Mouse (Mus musculus): ENCODE data around the gene Ucp1. TPM values are rescaled to one million over a fixed set of nuclear protein-coding genes. Genes with fewer than 3 reads are reported as not detected.
"Not testable (repeated sequence)": the region's sequence is repeated elsewhere in the genome, so short reads cannot be mapped to it uniquely, and the experiment has no call there.

Ucp1 gene
- not detected in 2 replicates for total RNA-seq (2017)

GRCm38 (mm10) chr8:83290176-83290575 lies at the start of gene Ucp1:
Ucp1 (plus strand) TSS chr8:83290352.
- peak; percentile 29 to 46; a peak in 2 of 4 replicates for ATAC-seq (replicated peaks in 1 of 2; ENCODE audit: insufficient read depth in 1 of 2, low FRiP score in 2 of 2, low TSS enrichment in 1 of 2, low read depth in 1 of 2, poor library complexity in 2 of 2, severe bottlenecking in 2 of 2)

- ATAC-seq (replicated peaks in 1 of 2; ENCODE audit: insufficient read depth in 1 of 2, low FRiP score in 2 of 2, low TSS enrichment in 1 of 2, low read depth in 1 of 2, poor library complexity in 2 of 2, severe bottlenecking in 2 of 2), result peak; percentile 88 to 89
Observed at GRCm38 (mm10) chr8:83244151-83244550, 46.0 kb upstream of the Ucp1 start.

DNA sequence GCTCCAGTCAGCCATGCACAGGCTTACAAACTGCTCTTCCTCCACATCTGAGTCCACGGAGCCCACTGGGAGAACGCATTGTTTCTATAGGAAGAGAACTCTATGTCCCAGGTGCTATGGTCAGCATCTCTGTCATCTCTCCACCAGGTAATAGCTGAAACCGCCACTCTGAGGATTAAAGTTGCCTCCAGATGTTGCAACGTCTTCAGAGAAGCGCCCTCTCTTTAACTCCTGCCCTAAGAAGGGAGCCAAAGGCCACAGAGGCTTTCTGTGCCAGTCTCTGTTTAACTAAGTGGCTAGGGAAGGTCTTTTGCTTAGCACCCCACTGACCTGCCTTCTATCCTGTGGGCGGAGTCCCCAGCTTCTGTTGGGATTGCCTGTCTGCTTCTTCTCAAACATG lies 39.3 kb upstream of the Ucp1 start:
- no peak for ATAC-seq (replicated peaks in 1 of 2; ENCODE audit: insufficient read depth in 1 of 2, low FRiP score in 2 of 2, low TSS enrichment in 1 of 2, low read depth in 1 of 2, poor library complexity in 2 of 2, severe bottlenecking in 2 of 2)

DNA sequence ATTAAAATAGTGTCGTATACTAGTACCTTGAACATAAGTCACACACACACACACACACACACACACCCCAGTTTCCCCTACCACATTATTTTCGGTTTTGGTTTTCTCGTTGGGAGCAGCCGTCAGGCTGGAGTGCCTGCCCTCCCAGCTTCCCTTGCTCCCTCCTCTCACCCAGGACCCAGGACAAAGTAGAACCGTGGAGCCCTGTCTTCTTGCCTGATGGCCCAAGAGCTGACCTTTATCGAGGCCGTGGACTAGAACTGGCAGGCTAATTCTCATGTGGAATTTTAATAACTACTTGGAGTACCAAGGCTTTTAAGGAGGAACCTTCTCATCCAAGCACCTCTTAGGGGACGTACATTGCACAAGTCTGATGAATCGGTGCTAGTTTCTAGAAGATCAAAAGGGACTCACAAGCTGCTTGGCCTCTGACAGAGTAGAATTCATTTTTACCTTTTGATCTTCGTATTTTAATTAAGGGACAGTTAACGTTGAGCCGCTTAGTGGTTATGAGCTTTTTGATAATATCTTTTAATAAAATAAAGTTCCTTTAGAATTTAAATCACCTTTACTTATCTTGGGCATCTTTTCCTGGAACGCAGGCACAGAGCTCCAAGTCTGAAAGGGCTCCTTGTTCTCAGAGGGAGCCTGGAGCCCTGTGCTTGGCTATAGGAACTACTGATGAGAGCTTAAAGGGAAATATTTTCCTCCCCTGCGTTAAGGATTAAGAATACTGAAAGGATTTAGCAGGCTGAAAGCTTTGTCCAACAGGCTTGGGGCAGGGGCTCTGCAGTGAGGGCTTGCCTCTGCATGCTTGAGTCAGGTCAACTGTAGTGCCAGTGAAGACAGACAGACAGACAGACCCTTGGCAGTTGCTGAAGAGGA lies 38.5 kb upstream of the Ucp1 start:
- ATAC-seq (replicated peaks in 1 of 2; ENCODE audit: insufficient read depth in 1 of 2, low FRiP score in 2 of 2, low TSS enrichment in 1 of 2, low read depth in 1 of 2, poor library complexity in 2 of 2, severe bottlenecking in 2 of 2), result no peak

- no peak for ATAC-seq (replicated peaks in 1 of 2; ENCODE audit: insufficient read depth in 1 of 2, low FRiP score in 2 of 2, low TSS enrichment in 1 of 2, low read depth in 1 of 2, poor library complexity in 2 of 2, severe bottlenecking in 2 of 2)
Observed at GRCm38 (mm10) chr8:83252791-83253190, 37.4 kb upstream of the Ucp1 start.

DNA sequence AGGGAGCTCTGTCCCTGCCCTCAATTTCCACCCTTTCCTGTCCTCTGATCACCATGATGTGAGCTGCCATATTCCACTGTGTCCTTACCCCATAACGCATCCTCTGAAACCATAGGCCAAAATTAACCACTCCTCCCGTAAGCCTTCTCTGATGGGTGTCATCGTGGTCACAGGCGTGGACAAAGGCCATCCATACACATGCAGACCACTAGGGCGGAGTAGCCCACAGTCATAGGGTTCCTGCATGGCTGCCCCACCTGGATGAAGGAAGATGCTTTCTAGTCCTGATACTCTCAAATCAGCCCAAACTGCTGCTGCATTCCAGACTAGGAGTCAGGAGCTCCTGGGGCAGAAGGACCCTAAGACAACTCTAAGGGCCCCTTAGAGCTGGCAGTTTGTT lies 32.5 kb upstream of the Ucp1 start:
- no peak for ATAC-seq (replicated peaks in 1 of 2; ENCODE audit: insufficient read depth in 1 of 2, low FRiP score in 2 of 2, low TSS enrichment in 1 of 2, low read depth in 1 of 2, poor library complexity in 2 of 2, severe bottlenecking in 2 of 2)

GRCm38 (mm10) chr8:83260418-83261215 lies 29.5 kb upstream of the Ucp1 start:
- ATAC-seq (replicated peaks in 1 of 2; ENCODE audit: insufficient read depth in 1 of 2, low FRiP score in 2 of 2, low TSS enrichment in 1 of 2, low read depth in 1 of 2, poor library complexity in 2 of 2, severe bottlenecking in 2 of 2), result peak; percentile 75 to 87

- no peak for ATAC-seq (replicated peaks in 1 of 2; ENCODE audit: insufficient read depth in 1 of 2, low FRiP score in 2 of 2, low TSS enrichment in 1 of 2, low read depth in 1 of 2, poor library complexity in 2 of 2, severe bottlenecking in 2 of 2)
Observed at GRCm38 (mm10) chr8:83271172-83271571, 19.0 kb upstream of the Ucp1 start.

DNA sequence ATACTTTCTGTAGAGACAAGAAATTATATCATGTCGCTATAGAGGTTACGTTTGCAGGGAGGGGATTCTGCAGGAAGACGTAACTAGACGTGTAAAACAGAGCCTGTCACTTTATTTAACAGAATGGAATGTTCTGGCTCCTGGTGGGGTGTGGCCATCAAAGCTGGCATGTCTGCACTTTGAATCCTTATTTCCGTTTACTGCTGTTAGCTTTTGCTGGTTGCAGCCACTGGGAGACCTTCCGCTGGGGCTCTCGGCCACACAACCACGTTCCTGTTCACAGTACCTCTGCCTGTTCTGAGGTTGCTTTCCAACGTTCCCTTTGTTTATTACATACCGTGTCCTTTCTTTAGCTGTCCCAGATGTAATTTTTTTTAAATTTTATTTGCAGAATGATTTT lies 17.7 kb upstream of the Ucp1 start:
- ATAC-seq (replicated peaks in 1 of 2; ENCODE audit: insufficient read depth in 1 of 2, low FRiP score in 2 of 2, low TSS enrichment in 1 of 2, low read depth in 1 of 2, poor library complexity in 2 of 2, severe bottlenecking in 2 of 2), result no peak

- ATAC-seq (replicated peaks in 1 of 2; ENCODE audit: insufficient read depth in 1 of 2, low FRiP score in 2 of 2, low TSS enrichment in 1 of 2, low read depth in 1 of 2, poor library complexity in 2 of 2, severe bottlenecking in 2 of 2), result peak in 1 of 2 experiments; percentile 53; a peak in 1 of 4 replicates
Observed at GRCm38 (mm10) chr8:83274470-83274869, 15.7 kb upstream of the Ucp1 start.

DNA sequence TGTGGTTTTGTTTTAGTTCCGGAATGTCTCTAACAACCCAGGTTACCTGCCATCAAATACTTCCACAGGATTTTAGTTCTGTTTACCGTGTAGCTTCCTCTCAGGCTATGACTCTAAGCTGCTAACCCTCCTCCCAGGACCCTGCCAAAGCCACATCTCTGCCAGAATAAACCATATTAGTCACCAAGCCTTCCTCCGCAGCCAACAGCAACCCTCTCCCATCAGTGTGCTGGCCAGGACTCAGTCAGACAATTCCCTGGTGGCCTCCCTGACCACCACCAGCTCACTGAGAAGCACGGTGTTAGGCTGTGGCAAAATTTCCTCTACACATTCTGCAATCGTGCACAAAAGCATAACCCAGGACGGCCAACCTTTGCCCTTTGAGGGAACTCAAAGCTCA lies 11.7 kb upstream of the Ucp1 start:
- no peak for ATAC-seq (replicated peaks in 1 of 2; ENCODE audit: insufficient read depth in 1 of 2, low FRiP score in 2 of 2, low TSS enrichment in 1 of 2, low read depth in 1 of 2, poor library complexity in 2 of 2, severe bottlenecking in 2 of 2)

DNA sequence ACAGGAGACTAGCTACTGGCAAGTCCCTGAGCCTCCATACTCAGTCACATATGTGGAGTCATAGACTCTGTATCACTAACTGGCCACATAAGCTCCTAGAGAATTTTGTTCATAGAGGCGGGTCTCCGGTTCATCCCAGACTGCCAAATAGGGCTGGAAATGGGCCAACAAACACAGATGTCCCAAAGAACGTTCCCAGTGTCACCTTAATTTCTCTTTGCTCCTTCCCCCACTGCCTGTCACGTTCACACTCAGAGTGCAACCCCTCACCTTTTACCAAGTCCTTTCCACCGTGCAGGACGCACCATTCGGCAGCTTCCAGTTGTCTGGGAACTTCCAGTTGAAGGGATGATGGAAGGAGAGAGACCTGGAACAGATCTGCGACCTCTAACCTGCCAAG lies 4.8 kb upstream of the Ucp1 start:
- ATAC-seq (replicated peaks in 1 of 2; ENCODE audit: insufficient read depth in 1 of 2, low FRiP score in 2 of 2, low TSS enrichment in 1 of 2, low read depth in 1 of 2, poor library complexity in 2 of 2, severe bottlenecking in 2 of 2), result no peak

- no peak for ATAC-seq (replicated peaks in 1 of 2; ENCODE audit: insufficient read depth in 1 of 2, low FRiP score in 2 of 2, low TSS enrichment in 1 of 2, low read depth in 1 of 2, poor library complexity in 2 of 2, severe bottlenecking in 2 of 2)
Observed at GRCm38 (mm10) chr8:83297375-83297774, 7.2 kb downstream of the Ucp1 start.

DNA sequence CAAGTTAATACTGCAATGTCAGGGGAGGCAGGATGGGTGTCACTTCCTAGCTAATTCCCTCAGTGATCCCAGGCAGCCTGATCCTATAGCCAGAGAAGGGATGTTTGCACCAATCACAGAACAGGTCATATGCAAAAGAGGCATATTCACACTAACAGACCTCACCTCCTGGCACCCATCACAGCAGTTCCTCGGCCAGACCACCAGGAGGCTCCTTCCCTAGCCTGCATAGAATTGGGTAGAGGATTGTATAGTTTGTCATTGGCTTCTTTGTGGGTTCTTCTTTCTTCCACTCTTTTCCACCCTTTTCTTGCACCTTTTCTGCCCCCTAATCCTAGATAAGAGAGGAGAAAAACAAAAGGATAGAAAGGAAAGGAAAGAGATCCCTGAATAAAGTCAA lies 10.0 kb downstream of the Ucp1 start:
- ATAC-seq (replicated peaks in 1 of 2; ENCODE audit: insufficient read depth in 1 of 2, low FRiP score in 2 of 2, low TSS enrichment in 1 of 2, low read depth in 1 of 2, poor library complexity in 2 of 2, severe bottlenecking in 2 of 2), result peak; percentile 49 to 62; a peak in 1 of 4 replicates

GRCm38 (mm10) chr8:83304946-83305345 lies 14.8 kb downstream of the Ucp1 start:
- ATAC-seq (replicated peaks in 1 of 2; ENCODE audit: insufficient read depth in 1 of 2, low FRiP score in 2 of 2, low TSS enrichment in 1 of 2, low read depth in 1 of 2, poor library complexity in 2 of 2, severe bottlenecking in 2 of 2), result no peak

DNA sequence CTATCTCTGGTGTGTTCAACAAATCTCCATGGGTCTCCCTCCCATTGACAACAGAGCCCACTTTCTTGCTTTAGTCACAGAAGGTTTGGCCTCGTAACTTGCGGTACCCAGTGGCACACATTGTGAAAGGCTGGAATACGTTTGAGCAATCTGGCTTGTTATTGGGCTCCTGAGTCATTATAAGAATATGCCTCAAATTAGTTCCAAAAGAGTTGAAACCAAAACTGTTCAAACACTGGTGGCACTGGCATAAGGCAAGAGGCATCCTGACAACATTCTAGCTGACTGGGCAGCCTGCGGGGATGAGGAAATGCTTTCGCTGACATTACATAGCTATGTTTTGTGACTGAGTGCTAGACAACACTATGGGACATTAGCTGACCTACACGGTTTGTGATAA lies 19.7 kb downstream of the Ucp1 start:
- ATAC-seq (replicated peaks in 1 of 2; ENCODE audit: insufficient read depth in 1 of 2, low FRiP score in 2 of 2, low TSS enrichment in 1 of 2, low read depth in 1 of 2, poor library complexity in 2 of 2, severe bottlenecking in 2 of 2), result no peak

- ATAC-seq (replicated peaks in 1 of 2; ENCODE audit: insufficient read depth in 1 of 2, low FRiP score in 2 of 2, low TSS enrichment in 1 of 2, low read depth in 1 of 2, poor library complexity in 2 of 2, severe bottlenecking in 2 of 2), result not testable (repeated sequence)
Observed at GRCm38 (mm10) chr8:83315084-83315483, 24.9 kb downstream of the Ucp1 start.

DNA sequence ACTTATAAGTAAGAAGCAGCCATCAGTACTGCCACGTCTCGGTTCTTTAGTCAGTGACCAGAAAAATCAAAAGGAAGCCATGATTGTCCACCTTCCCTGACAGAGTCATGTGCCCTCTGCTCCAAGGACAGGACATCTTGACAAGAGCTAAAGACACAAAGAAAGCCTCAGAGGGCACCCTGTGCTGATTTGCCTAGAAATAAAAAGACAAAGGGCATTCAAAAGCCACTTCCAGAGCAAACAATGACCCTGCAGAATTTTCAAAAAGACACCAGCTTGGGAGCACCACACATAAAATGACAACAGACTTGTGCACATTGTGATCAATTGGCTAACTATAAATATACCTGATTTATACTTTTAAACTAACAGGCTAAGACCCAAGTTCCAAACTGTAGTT lies 25.5 kb downstream of the Ucp1 start:
- no peak for ATAC-seq (replicated peaks in 1 of 2; ENCODE audit: insufficient read depth in 1 of 2, low FRiP score in 2 of 2, low TSS enrichment in 1 of 2, low read depth in 1 of 2, poor library complexity in 2 of 2, severe bottlenecking in 2 of 2)
